Mouse (Mus musculus): ENCODE measurements around the gene Rcor1. TPM values are rescaled to one million over a fixed set of nuclear protein-coding genes. Genes with fewer than 3 reads are reported as not detected.

The Rcor1 gene
- polyA plus RNA-seq, 1 experiment from 2014 or later: 7.9 TPM

- Histone ChIP-seq H3K36me3 (ENCODE audit: control insufficient read depth, insufficient read depth, low read length) (peaks cover 4% of the 10 kb centered on the region), H3K4me3 (ENCODE audit: low read length) (no peak overlapping the region), H3K9ac (ENCODE audit: low read depth, low read length) (no peak overlapping the region), H3K27me3 (replicated peaks; ENCODE audit: control insufficient read depth, insufficient read depth, low read length) (no peaks in the 10 kb centered on the region), H3K4me2 (ENCODE audit: low read depth, low read length) (no peak overlapping the region), H3K4me1 (ENCODE audit: control insufficient read depth, insufficient read depth, low read length) (0 out of 2 replicates have a peak, but pooled peaks cover 3% of the 10 kb centered on the region), H3K27ac (ENCODE audit: low read length) (no peak overlapping the region), H3K9me3 (ENCODE audit: control insufficient read depth, low read length) (no peaks in the 10 kb centered on the region)
- 86% methylated on average over 6 of the region's 6 CpGs for WGBS
- no peak for ATAC-seq
Observed at GRCm38 (mm10) chr12:111096249-111096648, 57.1 kb downstream of the Rcor1 start.

GRCm38 (mm10) chr12:111097036-111097435 lies 57.9 kb downstream of the Rcor1 start:
- Histone ChIP-seq H3K4me2 (ENCODE audit: low read depth, low read length) (no peak overlapping the region), H3K9me3 (ENCODE audit: control insufficient read depth, low read length) (no peaks in the 10 kb centered on the region), H3K4me3 (ENCODE audit: low read length) (no peak overlapping the region), H3K4me1 (ENCODE audit: control insufficient read depth, insufficient read depth, low read length) (0 out of 2 replicates have a peak, but pooled peaks cover 2% of the 10 kb centered on the region), H3K36me3 (ENCODE audit: control insufficient read depth, insufficient read depth, low read length) (peaks cover 4% of the 10 kb centered on the region), H3K27ac (ENCODE audit: low read length) (no peak overlapping the region), H3K9ac (ENCODE audit: low read depth, low read length) (no peak overlapping the region), H3K27me3 (replicated peaks; ENCODE audit: control insufficient read depth, insufficient read depth, low read length) (no peaks in the 10 kb centered on the region)
- ATAC-seq: no peak
- WGBS: 93% methylated on average over 8 of the region's 8 CpGs

GRCm38 (mm10) chr12:111111176-111111575 lies 72.0 kb downstream of the Rcor1 start:
- WGBS: 86% methylated on average over 8 of the region's 8 CpGs

DNA sequence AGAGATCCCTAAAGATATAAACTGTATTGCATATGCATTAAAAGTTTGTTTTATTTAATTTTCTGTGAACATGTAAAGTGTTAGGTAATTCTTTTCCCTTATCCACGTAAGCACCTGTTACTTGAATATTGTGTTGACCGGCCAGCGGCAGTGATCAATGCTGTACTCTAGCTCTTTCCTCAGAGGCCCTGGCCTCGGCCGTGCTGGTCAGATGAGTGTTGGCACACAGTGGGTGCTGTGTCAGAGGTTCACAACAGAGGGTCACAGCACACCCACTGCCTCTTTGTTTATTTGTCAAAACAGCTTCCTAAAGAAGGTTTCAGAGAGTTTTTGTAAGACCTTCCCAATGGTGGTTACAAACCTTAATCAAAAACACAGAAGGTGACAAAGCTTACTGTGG lies 75.4 kb downstream of the Rcor1 start:
- H3K4me2 ChIP-seq (ENCODE audit: low read depth, low read length): no peak overlapping the region
- no peak overlapping the region for H3K4me3 ChIP-seq (ENCODE audit: low read length)
- H3K9ac ChIP-seq (ENCODE audit: low read depth, low read length): no peak overlapping the region
- H3K4me1 ChIP-seq (ENCODE audit: control insufficient read depth, insufficient read depth, low read length): no peaks in the 10 kb centered on the region
- no peaks in the 10 kb centered on the region for H3K27me3 ChIP-seq (replicated peaks; ENCODE audit: control insufficient read depth, insufficient read depth, low read length)
- no peaks in the 10 kb centered on the region for H3K9me3 ChIP-seq (ENCODE audit: control insufficient read depth, low read length)
- 92% methylated on average over 5 of the region's 5 CpGs for WGBS
- ATAC-seq: no peak
- H3K27ac ChIP-seq (ENCODE audit: low read length): no peak overlapping the region
- H3K36me3 ChIP-seq (ENCODE audit: control insufficient read depth, insufficient read depth, low read length): peaks cover 19% of the 10 kb centered on the region

More at GRCm38 (mm10) chr12:111111176-111111575, 72.0 kb downstream of the Rcor1 start:
- Histone ChIP-seq H3K4me1 (ENCODE audit: control insufficient read depth, insufficient read depth, low read length) (no peaks in the 10 kb centered on the region), H3K9ac (ENCODE audit: low read depth, low read length) (no peak overlapping the region), H3K36me3 (ENCODE audit: control insufficient read depth, insufficient read depth, low read length) (peaks cover 15% of the 10 kb centered on the region), H3K27me3 (replicated peaks; ENCODE audit: control insufficient read depth, insufficient read depth, low read length) (no peaks in the 10 kb centered on the region), H3K4me2 (ENCODE audit: low read depth, low read length) (no peak overlapping the region), H3K27ac (ENCODE audit: low read length) (no peak overlapping the region), H3K4me3 (ENCODE audit: low read length) (no peak overlapping the region), H3K9me3 (ENCODE audit: control insufficient read depth, low read length) (no peaks in the 10 kb centered on the region)
- no peak for ATAC-seq

DNA sequence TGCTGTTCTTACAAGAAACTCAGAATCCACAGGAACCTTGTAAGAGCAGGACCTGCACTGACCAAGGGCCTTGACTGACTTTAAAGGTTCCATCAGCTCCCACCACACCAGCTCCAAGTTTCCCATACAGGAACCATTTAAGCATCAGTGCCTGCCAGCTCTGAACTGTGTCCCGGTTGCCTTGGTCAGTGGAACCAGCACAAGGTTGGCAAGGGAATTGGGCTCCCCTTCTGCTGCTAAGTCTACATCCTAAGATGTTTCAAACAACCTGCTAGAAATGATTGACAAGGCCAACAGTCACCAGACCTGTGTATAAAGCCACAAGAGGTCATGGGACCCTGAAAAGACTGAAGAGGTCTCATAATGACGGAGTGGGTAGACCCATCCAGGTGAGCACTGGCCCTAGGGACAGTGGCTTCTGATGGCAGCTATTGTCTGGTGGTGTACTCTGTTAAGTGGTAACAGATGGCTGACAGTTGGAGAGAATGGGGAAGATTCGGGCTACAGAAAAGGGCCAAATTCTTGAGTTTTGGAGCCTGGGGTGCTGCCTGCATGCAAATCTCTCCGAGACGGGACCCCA lies 80.4 kb downstream of the Rcor1 start:
- no peaks in the 10 kb centered on the region for H3K27me3 ChIP-seq (replicated peaks; ENCODE audit: control insufficient read depth, insufficient read depth, low read length)
- no peak for ATAC-seq
- no peak overlapping the region for H3K4me2 ChIP-seq (ENCODE audit: low read depth, low read length)
- H3K4me1 ChIP-seq (ENCODE audit: control insufficient read depth, insufficient read depth, low read length): no peaks in the 10 kb centered on the region
- H3K36me3 ChIP-seq (ENCODE audit: control insufficient read depth, insufficient read depth, low read length): peaks cover 8% of the 10 kb centered on the region
- no peak overlapping the region for H3K4me3 ChIP-seq (ENCODE audit: low read length)
- H3K9me3 ChIP-seq (ENCODE audit: control insufficient read depth, low read length): 0 out of 2 replicates have a peak, but pooled peaks cover 3% of the 10 kb centered on the region
- no peak overlapping the region for H3K9ac ChIP-seq (ENCODE audit: low read depth, low read length)
- 95% methylated on average over 5 of the region's 5 CpGs for WGBS
- H3K27ac ChIP-seq (ENCODE audit: low read length): no peak overlapping the region

GRCm38 (mm10) chr12:111120976-111121645 lies 82.0 kb downstream of the Rcor1 start:
- peaks cover 4% of the 10 kb centered on the region for H3K36me3 ChIP-seq (ENCODE audit: control insufficient read depth, insufficient read depth, low read length)
- no peak overlapping the region for H3K4me3 ChIP-seq (ENCODE audit: low read length)
- 93% methylated on average over 9 of the region's 9 CpGs for WGBS
- no peak overlapping the region for H3K9ac ChIP-seq (ENCODE audit: low read depth, low read length)
- H3K27me3 ChIP-seq (replicated peaks; ENCODE audit: control insufficient read depth, insufficient read depth, low read length): no peaks in the 10 kb centered on the region
- H3K4me1 ChIP-seq (ENCODE audit: control insufficient read depth, insufficient read depth, low read length): no peaks in the 10 kb centered on the region
- no peak overlapping the region for H3K4me2 ChIP-seq (ENCODE audit: low read depth, low read length)
- H3K9me3 ChIP-seq (ENCODE audit: control insufficient read depth, low read length): 0 out of 2 replicates have a peak, but pooled peaks cover 3% of the 10 kb centered on the region
- H3K27ac ChIP-seq (ENCODE audit: low read length): no peak overlapping the region
- ATAC-seq: no peak

DNA sequence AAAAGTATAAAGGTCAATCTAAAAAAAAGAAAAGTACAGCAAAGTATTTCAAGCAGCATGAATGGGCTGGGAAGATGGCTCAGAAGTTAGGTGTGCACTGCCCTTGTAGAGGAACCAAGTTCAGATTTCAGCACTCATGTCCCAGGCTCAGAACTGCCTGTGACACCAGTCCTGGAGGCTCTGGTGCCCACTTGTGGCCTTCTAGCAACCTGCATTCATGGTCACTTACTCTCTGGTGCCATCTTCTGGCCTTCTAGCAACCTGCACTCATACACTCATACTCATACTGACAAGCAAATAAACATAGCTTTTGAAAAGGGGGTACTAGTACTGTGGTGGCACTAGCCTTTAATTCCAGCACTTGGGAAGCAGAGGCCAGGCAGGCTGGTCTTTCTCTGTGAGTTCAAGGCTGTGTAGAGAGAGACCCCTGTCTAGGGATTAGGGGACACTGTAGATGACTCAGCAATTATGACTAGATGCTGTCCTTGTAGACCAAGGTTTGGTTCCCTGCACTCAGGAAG lies 83.2 kb downstream of the Rcor1 start:
- Histone ChIP-seq H3K36me3 (ENCODE audit: control insufficient read depth, insufficient read depth, low read length) (no peaks in the 10 kb centered on the region), H3K9ac (ENCODE audit: low read depth, low read length) (no peak overlapping the region), H3K4me1 (ENCODE audit: control insufficient read depth, insufficient read depth, low read length) (no peaks in the 10 kb centered on the region), H3K9me3 (ENCODE audit: control insufficient read depth, low read length) (0 out of 2 replicates have a peak, but pooled peaks cover 3% of the 10 kb centered on the region), H3K4me2 (ENCODE audit: low read depth, low read length) (no peak overlapping the region), H3K27me3 (replicated peaks; ENCODE audit: control insufficient read depth, insufficient read depth, low read length) (no peaks in the 10 kb centered on the region), H3K4me3 (ENCODE audit: low read length) (no peak overlapping the region), H3K27ac (ENCODE audit: low read length) (no peak overlapping the region)
- no peak for ATAC-seq

GRCm38 (mm10) chr12:111124601-111125260 lies 85.6 kb downstream of the Rcor1 start:
- no peak overlapping the region for H3K4me3 ChIP-seq (ENCODE audit: low read length)
- H3K9ac ChIP-seq (ENCODE audit: low read depth, low read length): no peak overlapping the region
- no peak overlapping the region for H3K4me2 ChIP-seq (ENCODE audit: low read depth, low read length)
- ATAC-seq: no peak
- H3K36me3 ChIP-seq (ENCODE audit: control insufficient read depth, insufficient read depth, low read length): no peaks in the 10 kb centered on the region
- H3K9me3 ChIP-seq (ENCODE audit: control insufficient read depth, low read length): 0 out of 2 replicates have a peak, but pooled peaks cover 3% of the 10 kb centered on the region
- no peaks in the 10 kb centered on the region for H3K27me3 ChIP-seq (replicated peaks; ENCODE audit: control insufficient read depth, insufficient read depth, low read length)
- H3K4me1 ChIP-seq (ENCODE audit: control insufficient read depth, insufficient read depth, low read length): no peaks in the 10 kb centered on the region
- H3K27ac ChIP-seq (ENCODE audit: low read length): no peak overlapping the region
- WGBS: 68% methylated on average over 14 of the region's 14 CpGs

GRCm38 (mm10) chr12:111125666-111126065 lies 86.5 kb downstream of the Rcor1 start:
- no peaks in the 10 kb centered on the region for H3K36me3 ChIP-seq (ENCODE audit: control insufficient read depth, insufficient read depth, low read length)
- no peak overlapping the region for H3K9ac ChIP-seq (ENCODE audit: low read depth, low read length)
- H3K4me1 ChIP-seq (ENCODE audit: control insufficient read depth, insufficient read depth, low read length): no peaks in the 10 kb centered on the region
- no peak overlapping the region for H3K4me2 ChIP-seq (ENCODE audit: low read depth, low read length)
- no peak overlapping the region for H3K4me3 ChIP-seq (ENCODE audit: low read length)
- H3K9me3 ChIP-seq (ENCODE audit: control insufficient read depth, low read length): 0 out of 2 replicates have a peak, but pooled peaks cover 3% of the 10 kb centered on the region
- no peak for ATAC-seq
- H3K27ac ChIP-seq (ENCODE audit: low read length): no peak overlapping the region
- no peaks in the 10 kb centered on the region for H3K27me3 ChIP-seq (replicated peaks; ENCODE audit: control insufficient read depth, insufficient read depth, low read length)
- WGBS: 71% methylated on average over 6 of the region's 6 CpGs
